In genomic region chr2:74850036-74850435, GRCm38 (mm10) we compare ENCODE assay signal across 14 mouse cellular contexts. TPM values are rescaled to one million over a fixed set of nuclear protein-coding genes. Genes with fewer than 3 reads are reported as not detected.
DNase-seq lines count a peak whose midpoint lies in the region; ATAC-seq and TF ChIP-seq lines count a peak whose summit lies in the region.
"Had no signal": no experiment of that assay in that cellular context is flagged by ENCODE, and none has a peak within 500 bp of the region (broad histone marks: within the 10 kb centered on the region; RNA-seq: fewer than 3 reads in every experiment).

No protein-coding gene starts in this region.

- H3K9ac ChIP-seq in heart, postnatal 0 days (replicated peaks; ENCODE audit: low read depth, low read length) = no peak overlapping the region
- H3K9ac ChIP-seq: forebrain, embryonic 15.5 days; heart, embryonic 13.5 days; liver, postnatal 0 days had no signal

- H3K9me3 ChIP-seq in heart, postnatal 0 days (replicated peaks; ENCODE audit: control insufficient read depth, low read length) = no peaks in the 10 kb centered on the region
- no peaks in the 10 kb centered on the region for H3K9me3 ChIP-seq in midbrain, embryonic 10.5 days (replicated peaks)
- H3K9me3 ChIP-seq: forebrain, embryonic 15.5 days; heart, embryonic 13.5 days had no signal

- DNase-seq in gastrocnemius, postnatal 25 days = peak; percentile 29
- DNase-seq in gastrocnemius, postnatal 36 days = no peak
- peak; percentile 91 for DNase-seq in adipocyte (ENCODE audit: low spot score)
- DNase-seq in cerebellum, adult 11-12 months = peak; percentile 66
- peak; percentile 14 for DNase-seq in heart, postnatal 0 days (ENCODE audit: low spot score)
- DNase-seq in kidney, adult 8-10 months = no peak
- no peak for DNase-seq in ovary, postnatal 36 days (ENCODE audit: low spot score)
- DNase-seq in midbrain, embryonic 10.5 days (ENCODE audit: low spot score) = no peak
- DNase-seq: left cerebral cortex, postnatal 4 days; liver, postnatal 0 days; right cerebral cortex, postnatal 14 days had no signal

- no peaks in the 10 kb centered on the region for H3K27me3 ChIP-seq in heart, postnatal 0 days (ENCODE audit: control insufficient read depth, insufficient read depth, low read length)
- H3K27me3 ChIP-seq in midbrain, embryonic 10.5 days (ENCODE audit: low read depth, poor library complexity, severe bottlenecking) = no peaks in the 10 kb centered on the region
- H3K27me3 ChIP-seq: forebrain, embryonic 15.5 days; heart, embryonic 13.5 days had no signal

- intact Hi-C loops in gastrocnemius, postnatal 36 days (cut with DNase I) = no loop called here

- WGBS in heart, postnatal 0 days = 9% methylated on average over 1 of the region's 1 CpGs
- 72% methylated on average over 1 of the region's 1 CpGs for WGBS in midbrain, embryonic 10.5 days

- no peak for ATAC-seq in heart, postnatal 0 days (ENCODE audit: insufficient read depth, low read depth)
- ATAC-seq: forebrain, embryonic 15.5 days; liver, postnatal 0 days had no signal

- no peak for TF ChIP-seq EP300 in heart, postnatal 0 days (IDR thresholded peaks at IDR 0.05; ENCODE audit: low read depth)

- no peak overlapping the region for H3K4me3 ChIP-seq in heart, postnatal 0 days (ENCODE audit: low read depth, low read length)
- H3K4me3 ChIP-seq in midbrain, embryonic 10.5 days = no peak overlapping the region
- H3K4me3 ChIP-seq: forebrain, embryonic 15.5 days; heart, embryonic 13.5 days had no signal

- no peaks in the 10 kb centered on the region for H3K4me1 ChIP-seq in heart, postnatal 0 days (ENCODE audit: control insufficient read depth, insufficient read depth)
- H3K4me1 ChIP-seq in midbrain, embryonic 10.5 days = no peaks in the 10 kb centered on the region
- H3K4me1 ChIP-seq: forebrain, embryonic 15.5 days had no signal

- no peak overlapping the region for H3K4me2 ChIP-seq in heart, postnatal 0 days (ENCODE audit: low read depth, low read length)
- H3K4me2 ChIP-seq: forebrain, embryonic 15.5 days; heart, embryonic 13.5 days had no signal

- no peaks in the 10 kb centered on the region for H3K36me3 ChIP-seq in heart, postnatal 0 days (replicated peaks; ENCODE audit: control insufficient read depth, insufficient read depth, low read length)
- no peaks in the 10 kb centered on the region for H3K36me3 ChIP-seq in midbrain, embryonic 10.5 days
- H3K36me3 ChIP-seq: forebrain, embryonic 15.5 days; heart, embryonic 13.5 days had no signal

- H3K27ac ChIP-seq in heart, postnatal 0 days (ENCODE audit: low read depth) = no peak overlapping the region
- H3K27ac ChIP-seq in midbrain, embryonic 10.5 days (replicated peaks) = no peak overlapping the region
- H3K27ac ChIP-seq: forebrain, embryonic 15.5 days; heart, embryonic 13.5 days; kidney, postnatal 0 days had no signal

- TF ChIP-seq CTCF in heart, postnatal 0 days (IDR thresholded peaks at IDR 0.05; ENCODE audit: low read depth) = no peak

RNA-seq across cellular contexts. Expression of gene Mtx2, which starts 24.4 kb away (rescaled TPM):
- total RNA-seq in gastrocnemius, postnatal 25 days (2021) = 10 to 100 TPM; 33.2 to 43.5 TPM
- total RNA-seq in gastrocnemius, postnatal 36 days (2021) = 10 to 100 TPM; 26.1 to 32.9 TPM
- 154 and 163 TPM in 2 replicates for total RNA-seq in heart, postnatal 0 days (2014; rRNA removed; ENCODE audit: low replicate concordance)
- polyA plus RNA-seq in heart, postnatal 0 days (2015; fragmentation: Nextera tagmentation; extraction: Ambion mirVana) = 189 and 198 TPM in 2 replicates
- 106 and 107 TPM in 2 replicates for polyA plus RNA-seq in midbrain, embryonic 10.5 days (2016; fragmentation: Nextera tagmentation; extraction: Ambion mirVana)

Comparison
In these comparisons a context has a peak if more than half of its experiments do, and no peak if none do; other contexts are left out.
1. DNase-seq: peak in gastrocnemius, postnatal 25 days (single experiment), adipocyte (single experiment), cerebellum, adult 11-12 months (single experiment) and heart, postnatal 0 days (single experiment); none in gastrocnemius, postnatal 36 days (0 of 2), kidney, adult 8-10 months (0 of 2), ovary, postnatal 36 days (single experiment) and midbrain, embryonic 10.5 days (single experiment).